In genomic region chr1:89943202-89943601, GRCm38 (mm10) we compare ENCODE assay signal across 8 mouse cellular contexts. TPM values are rescaled to one million over a fixed set of nuclear protein-coding genes. Genes with fewer than 3 reads are reported as not detected.
DNase-seq lines count a peak whose midpoint lies in the region; ATAC-seq and TF ChIP-seq lines count a peak whose summit lies in the region.

No protein-coding gene starts in this region.

- no peak overlapping the region for H3K4me2 ChIP-seq in intestine, embryonic 14.5 days (ENCODE audit: low read length)
- H3K4me2 ChIP-seq in liver, embryonic 14.5 days (ENCODE audit: low read depth): no peak overlapping the region

- 3% methylated on average over 16 of the region's 16 CpGs for WGBS in cerebellum, adult 2 months
- 4% methylated on average over 16 of the region's 16 CpGs for WGBS in intestine, embryonic 14.5 days
- 2% methylated on average over 16 of the region's 16 CpGs for WGBS in liver, embryonic 14.5 days (ENCODE audit: insufficient replicate concordance)

- H3K27ac ChIP-seq in cerebellum, adult 2 months (ENCODE audit: insufficient read depth, low read length): no peak overlapping the region
- no peak overlapping the region for H3K27ac ChIP-seq in intestine, embryonic 14.5 days (ENCODE audit: low read depth)
- no peak overlapping the region for H3K27ac ChIP-seq in liver, embryonic 14.5 days

- peaks cover 14% of the 10 kb centered on the region; the same call in 1 of the 2 replicates for H3K27me3 ChIP-seq in cerebellum, adult 2 months (ENCODE audit: control insufficient read depth, insufficient read depth, low read length)
- H3K27me3 ChIP-seq in intestine, embryonic 14.5 days (replicated peaks; ENCODE audit: control insufficient read depth, insufficient read depth, low read length): peaks cover 69% of the 10 kb centered on the region
- H3K27me3 ChIP-seq in liver, embryonic 14.5 days (ENCODE audit: control insufficient read depth, insufficient read depth, low read length): peaks cover 52% of the 10 kb centered on the region

- H3K4me3 ChIP-seq in cerebellum, adult 2 months (replicated peaks; ENCODE audit: insufficient read depth, low read depth, low read length): no peak overlapping the region
- H3K4me3 ChIP-seq in intestine, embryonic 14.5 days (ENCODE audit: low read depth, low read length): no peak overlapping the region
- no peak overlapping the region for H3K4me3 ChIP-seq in liver, embryonic 14.5 days (ENCODE audit: insufficient read depth in 1 of 2, low read depth in 2 of 2, low read length in 2 of 2)

- H3K4me1 ChIP-seq in cerebellum, adult 2 months (ENCODE audit: control insufficient read depth, insufficient read depth, low read length): peaks cover 5% of the 10 kb centered on the region
- peaks cover 3% of the 10 kb centered on the region; the same call in 1 of the 2 replicates for H3K4me1 ChIP-seq in intestine, embryonic 14.5 days (replicated peaks; ENCODE audit: control insufficient read depth, insufficient read depth, low read length)
- H3K4me1 ChIP-seq in liver, embryonic 14.5 days (replicated peaks; ENCODE audit: control insufficient read depth in 2 of 2, insufficient read depth in 2 of 2, low read length in 1 of 2): no peaks in the 10 kb centered on the region

- peak; percentile 41 for DNase-seq in ovary, postnatal 10 days (ENCODE audit: low spot score)
- no peak for DNase-seq in ovary, adult 18-20 months (ENCODE audit: low spot score)
- peak; percentile 71 to 83 for DNase-seq in cerebellum, adult 2 months
- peak; percentile 74 for DNase-seq in gastrocnemius, postnatal 14 days
- peak; percentile 93 for DNase-seq in intestine, embryonic 14.5 days (ENCODE audit: low spot score)
- DNase-seq in liver, embryonic 14.5 days (ENCODE audit: low read depth in 3 of 3, low spot score in 3 of 3): peak; percentile 11 to 26 (median 20)
- DNase-seq in neural tube, embryonic 10.5 days (ENCODE audit: extremely low spot score, low spot score): peak; percentile 80
- peak; percentile 61 for DNase-seq in thymus, postnatal 14 days

- TF ChIP-seq POLR2A in cerebellum, adult 2 months (IDR thresholded peaks at IDR 0.05; ENCODE audit: borderline replicate concordance, insufficient read depth, low read length): no peak

- H3K9ac ChIP-seq in intestine, embryonic 14.5 days (ENCODE audit: low read length): no peak overlapping the region
- H3K9ac ChIP-seq in liver, embryonic 14.5 days (replicated peaks): no peak overlapping the region

- TF ChIP-seq CTCF in cerebellum, adult 2 months (IDR thresholded peaks at IDR 0.05; ENCODE audit: borderline replicate concordance, insufficient read depth, low read depth, low read length): peak; percentile 94
- peak; percentile 80 for TF ChIP-seq CTCF in liver, embryonic 14.5 days (IDR thresholded peaks at IDR 0.05; ENCODE audit: low read depth)

- TF ChIP-seq EP300 in liver, embryonic 14.5 days (IDR thresholded peaks at IDR 0.05; ENCODE audit: low read depth): no peak

- H3K36me3 ChIP-seq in intestine, embryonic 14.5 days (ENCODE audit: control insufficient read depth, insufficient read depth, low read length): no peaks in the 10 kb centered on the region
- H3K36me3 ChIP-seq in liver, embryonic 14.5 days (replicated peaks; ENCODE audit: control insufficient read depth, insufficient read depth, low read depth): no peaks in the 10 kb centered on the region

- intact Hi-C loops in gastrocnemius, postnatal 14 days (cut with DNase I; ENCODE audit: low total_unique reads): loop anchor here (5.0 kb wide), 2 partner anchors 276 to 296 kb away; no protein-coding TSS in a partner anchor

- ATAC-seq in intestine, embryonic 14.5 days (replicated peaks; ENCODE audit: low FRiP score, low TSS enrichment, low read depth): no peak
- ATAC-seq in liver, embryonic 14.5 days (ENCODE audit: insufficient read depth): no peak

- no peaks in the 10 kb centered on the region for H3K9me3 ChIP-seq in intestine, embryonic 14.5 days (ENCODE audit: control insufficient read depth, low read length)
- no peaks in the 10 kb centered on the region for H3K9me3 ChIP-seq in liver, embryonic 14.5 days (ENCODE audit: control insufficient read depth, low read length)

RNA-seq across cellular contexts. Expression of gene Gbx2, which starts 12.2 kb away (rescaled TPM):
- polyA plus RNA-seq in cerebellum, adult 2 months (2012; rRNA removed): 1.7 and 2.1 TPM in 2 replicates
- not detected for total RNA-seq in gastrocnemius, postnatal 14 days (2021)
- polyA plus RNA-seq in intestine, embryonic 14.5 days (2014; fragmentation: Nextera tagmentation; extraction: Ambion mirVana): 0.20 TPM in 1 of 2 replicates, not detected in the other
- polyA plus RNA-seq in liver, embryonic 14.5 days (2012; rRNA removed): 0.55 and 0.73 TPM in 2 replicates
- polyA plus RNA-seq in liver, embryonic 14.5 days (2014; fragmentation: Nextera tagmentation; extraction: Ambion mirVana): 0.58 and 0.63 TPM in 2 replicates
